Mouse (Mus musculus) ES-E14 (cell line): ENCODE measurements around the gene Sun1. TPM values are rescaled to one million over a fixed set of nuclear protein-coding genes. Genes with fewer than 3 reads are reported as not detected.

Experiments
- DNase-seq: peaks from one replicate; pipeline ENCODE4 v3.0.0-alpha.2; 2013; ENCODE audit warnings: low read depth, low spot score
- H3K27ac ChIP-seq: 2 replicates; pipeline ENCODE4 v1.5.1; 2012; ENCODE audit warnings: low read depth, mild to moderate bottlenecking, low read length, moderate library complexity, mixed read lengths; ENCODE audit not compliant: poor library complexity, insufficient read depth, severe bottlenecking
- H3K36me3 ChIP-seq: 2 replicates; pipeline ENCODE4 v1.6.1; 2012; ENCODE audit warnings: mild to moderate bottlenecking, low read length, moderate library complexity, mixed read lengths; ENCODE audit not compliant: control insufficient read depth, poor library complexity, insufficient read depth, severe bottlenecking
- H3K4me1 ChIP-seq, 2 experiments: fragments of 150-350 bp in 1 of 2; sonication (generic) in 1 of 2; 2 replicates each; pipeline ENCODE4 v1.6.1; 2012; ENCODE audit warnings: low read length in 2 of 2, mild to moderate bottlenecking in 1 of 2, mixed read lengths in 1 of 2; ENCODE audit not compliant: control insufficient read depth in 2 of 2, insufficient read depth in 2 of 2, poor library complexity in 1 of 2
- H3K4me3 ChIP-seq, 2 experiments: fragments of 150-350 bp in 1 of 2; sonication (generic) in 1 of 2; 2 replicates each; pipeline ENCODE4 v1.5.1; 2012; ENCODE audit warnings: low read length in 2 of 2, low read depth in 1 of 2, mild to moderate bottlenecking in 1 of 2, mixed read lengths in 1 of 2; ENCODE audit not compliant: insufficient read depth in 1 of 2, poor library complexity in 1 of 2, severe bottlenecking in 1 of 2
- H3K9ac ChIP-seq: 2 replicates; pipeline ENCODE4 v1.6.1; 2012; ENCODE audit warnings: low read depth, mild to moderate bottlenecking, low read length, mixed read lengths; ENCODE audit not compliant: poor library complexity, insufficient read depth, severe bottlenecking
- H3K9me3 ChIP-seq: fragments of 150-350 bp; sonication (generic); 2 replicates; pipeline ENCODE4 v1.6.1; 2012; ENCODE audit warnings: low read depth, mild to moderate bottlenecking, low read length; ENCODE audit not compliant: control insufficient read depth, insufficient read depth
- CHD2 ChIP-seq: IDR thresholded peaks from 2 replicates; pipeline ENCODE4 v1.6.1; 2014; ENCODE audit warnings: mild to moderate bottlenecking, low read depth, low read length, inconsistent platforms
- HCFC1 ChIP-seq: IDR thresholded peaks from 2 replicates; pipeline ENCODE4 v1.6.1; 2012; ENCODE audit warnings: low read length, inconsistent platforms, borderline replicate concordance; ENCODE audit not compliant: insufficient read depth
- MAFK ChIP-seq: IDR thresholded peaks from 2 replicates; pipeline ENCODE4 v1.6.1; 2014; ENCODE audit warnings: mild to moderate bottlenecking, low read depth, low read length, inconsistent platforms; ENCODE audit not compliant: insufficient read depth
- ZC3H11A ChIP-seq: IDR thresholded peaks from 2 replicates; pipeline ENCODE4 v1.6.1; 2012; ENCODE audit warnings: low read depth, mild to moderate bottlenecking, inconsistent platforms, low read length, borderline replicate concordance
- ZNF384 ChIP-seq: IDR thresholded peaks from 2 replicates; pipeline ENCODE4 v1.6.1; 2012; ENCODE audit warnings: low read depth, low read length, inconsistent platforms
- in situ Hi-C, 2 experiments: fragments of 600-800 bp; cut with MboI; formaldehyde crosslinking; loops; one replicate each; pipeline ENCODE4 v1.15.1; 2025; ENCODE audit warnings: low sequenced_read_pairs in 2 of 2, inconsistent platforms in 1 of 2; ENCODE audit not compliant: unreplicated experiment in 2 of 2
- total RNA-seq: library from RNA; depleted of rRNA; stranded (reverse); fragments of 300-350 nt; gene quantifications from 2 replicates; pipeline ENCODE4 v1.2.3, GENCODE M21; 2012

The Sun1 gene
- total RNA-seq, 1 experiment = 183 TPM

DNA sequence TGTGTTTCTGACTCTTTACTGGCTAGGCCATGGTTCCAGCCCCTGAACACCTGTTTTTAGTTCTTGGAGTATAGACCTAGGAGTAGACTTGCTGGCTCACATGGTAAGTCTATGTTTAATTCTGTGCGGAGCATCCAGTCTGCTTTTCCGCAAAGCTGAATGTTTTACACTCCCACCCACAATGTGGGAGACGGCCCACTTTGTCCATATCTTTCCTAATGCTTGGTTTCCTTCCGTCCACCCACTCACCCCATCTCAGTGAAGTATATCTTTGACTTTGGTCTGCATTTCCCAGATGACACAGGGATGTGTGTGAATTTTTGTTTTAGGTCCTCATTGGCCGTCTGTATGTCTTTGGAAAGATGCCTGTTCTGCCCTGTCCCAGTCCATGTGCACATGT lies 2.9 kb downstream of the Sun1 start:
- H3K27ac ChIP-seq = no peak overlapping the region
- H3K4me3 ChIP-seq = no peak overlapping the region
- no peaks in the 10 kb centered on the region for H3K9me3 ChIP-seq
- H3K36me3 ChIP-seq = no peaks in the 10 kb centered on the region; the same call in 1 of the 2 replicates
- H3K4me1 ChIP-seq = peaks cover 4 to 18% of the 10 kb centered on the region in 2 experiments
- no peak for DNase-seq
- TF ChIP-seq CHD2 (no peak), ZNF384 (no peak), HCFC1 (no peak), ZC3H11A (no peak), MAFK (no peak)
- in situ Hi-C loops = no loop called here
- no peak overlapping the region for H3K9ac ChIP-seq

DNA sequence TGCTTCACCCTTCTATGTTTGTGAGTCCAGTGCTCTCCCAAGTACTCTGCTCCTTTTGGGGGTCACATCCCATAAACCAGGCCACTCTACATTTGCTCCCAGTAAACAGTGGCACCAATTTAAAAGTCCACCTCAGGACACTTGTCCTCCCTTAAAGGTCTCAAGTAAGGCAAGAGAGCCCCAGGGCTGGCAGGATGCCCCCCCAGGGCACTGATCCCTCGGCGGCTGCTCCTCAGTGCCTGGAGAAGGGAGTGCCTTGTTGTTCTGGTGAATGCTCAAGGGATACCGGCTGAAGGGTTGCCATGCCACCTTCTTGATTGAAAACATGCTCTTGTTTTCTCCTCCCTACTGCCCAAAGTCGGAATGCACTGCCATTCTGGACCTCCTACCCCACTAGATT lies 5.6 kb downstream of the Sun1 start:
- no peak for TF ChIP-seq ZNF384
- no peak for TF ChIP-seq MAFK
- TF ChIP-seq CHD2 = no peak
- no peak for TF ChIP-seq HCFC1
- no peak for TF ChIP-seq ZC3H11A
- Histone ChIP-seq H3K27ac (no peak overlapping the region), H3K9ac (no peak overlapping the region), H3K36me3 (peaks cover 8% of the 10 kb centered on the region; the same call in 1 of the 2 replicates), H3K4me1 (peaks cover 2 to 16% of the 10 kb centered on the region in 2 experiments; a peak in 3 of 4 replicates), H3K9me3 (no peaks in the 10 kb centered on the region), H3K4me3 (no peak overlapping the region)
- in situ Hi-C loops = no loop called here
- no peak for DNase-seq

DNA sequence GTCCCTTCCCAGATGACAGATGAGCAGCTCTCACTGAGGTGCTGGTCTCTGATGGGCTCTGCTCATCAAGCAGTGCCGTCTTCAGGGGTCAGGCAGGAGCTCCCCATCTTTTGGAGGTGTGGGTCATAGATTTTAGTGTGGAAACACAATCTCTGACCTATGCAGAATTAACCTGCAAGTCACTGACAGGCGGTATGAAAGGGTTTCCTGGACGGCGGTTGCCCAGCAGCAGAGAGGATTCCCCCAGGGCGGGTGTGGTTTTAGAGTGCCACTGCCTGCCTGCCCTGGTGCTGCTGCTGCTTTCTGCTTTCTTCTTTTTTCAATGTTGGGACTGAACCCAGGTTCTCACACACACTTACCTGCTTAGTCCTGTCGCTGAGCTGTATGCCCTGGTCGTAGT lies 6.1 kb downstream of the Sun1 start:
- Histone ChIP-seq H3K27ac (no peak overlapping the region), H3K36me3 (peaks cover 8% of the 10 kb centered on the region; the same call in 1 of the 2 replicates)
- DNase-seq = no peak

DNA sequence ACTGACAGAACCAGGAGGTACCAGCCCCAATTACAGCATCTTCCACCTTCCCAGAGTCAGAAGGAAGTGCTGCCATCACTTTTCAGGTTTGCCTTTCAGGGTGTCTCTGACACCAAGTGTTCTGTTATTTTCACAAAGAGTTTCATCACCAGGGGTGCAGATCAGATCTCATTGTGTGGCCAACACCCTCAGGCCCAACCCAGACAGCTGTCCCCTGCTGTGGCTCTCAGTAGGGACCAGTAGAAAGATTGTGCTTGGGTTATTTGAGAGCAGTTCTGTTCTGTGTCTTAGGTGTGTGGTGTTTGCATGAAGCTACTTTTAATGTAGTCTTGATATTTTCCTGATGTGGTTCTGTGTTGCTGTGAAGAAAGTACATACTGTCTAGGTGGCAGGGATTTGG lies 7.7 kb downstream of the Sun1 start:
- in situ Hi-C loops = no loop called here
- Histone ChIP-seq H3K36me3 (peaks cover 11% of the 10 kb centered on the region; the same call in 1 of the 2 replicates), H3K9me3 (no peaks in the 10 kb centered on the region), H3K27ac (no peak overlapping the region), H3K9ac (no peak overlapping the region), H3K4me3 (no peak overlapping the region), H3K4me1 (peaks cover 0 to 13% of the 10 kb centered on the region in 2 experiments; a peak in 3 of 4 replicates)
- DNase-seq = no peak
- TF ChIP-seq ZNF384 (no peak), ZC3H11A (no peak), HCFC1 (no peak), CHD2 (no peak), MAFK (no peak)

More for the DNA sequence above, 6.1 kb downstream of the Sun1 start:
- no peaks in the 10 kb centered on the region for H3K9me3 ChIP-seq
- no peak overlapping the region for H3K4me3 ChIP-seq
- H3K9ac ChIP-seq = no peak overlapping the region
- TF ChIP-seq ZNF384 (no peak), HCFC1 (no peak), MAFK (no peak), CHD2 (no peak)
- peaks cover 2 to 16% of the 10 kb centered on the region in 2 experiments; a peak in 3 of 4 replicates for H3K4me1 ChIP-seq
- in situ Hi-C loops = no loop called here
